Mouse (Mus musculus) granulocyte monocyte progenitor cell, adult 5-6 weeks (primary cell): ENCODE results near the gene Prss3. TPM values are rescaled to one million over a fixed set of nuclear protein-coding genes. Genes with fewer than 3 reads are reported as not detected.
"Not testable (repeated sequence)": the region's sequence is repeated elsewhere in the genome, so short reads cannot be mapped to it uniquely, and the experiment has no call there.

Experiments
- ATAC-seq: replicated peaks from 2 replicates; pipeline ENCODE4 v1.8.0; 2016; ENCODE audit warnings: mild to moderate bottlenecking, moderate TSS enrichment, inconsistent platforms; ENCODE audit not compliant: poor library complexity, severe bottlenecking
- total RNA-seq, 2 experiments: library from RNA; stranded (forward) in 1 of 2; stranded (reverse) in 1 of 2; fragments of 200-712, 200-1000 nt in 1 of 2; fragments of >200 nt in 1 of 2; fragmentation: Nextera tagmentation in 1 of 2; gene quantifications; 2 replicates each; pipeline ENCODE4 v1.2.3; 2014 to 2017

The Prss3 gene
- total RNA-seq (2014; fragmentation: Nextera tagmentation) (not detected in 2 replicates), total RNA-seq (2017) (not detected in 2 replicates)

GRCm38 (mm10) chr6:41377578-41377977 lies at the start of gene Prss3:
TSS of gene Prss3 (minus strand) at chr6:41377678.
- not testable (repeated sequence) for ATAC-seq

GRCm38 (mm10) chr6:41392056-41392455 lies 14.6 kb upstream of the Prss3 start, which contains the start of gene Gm5771:
TSS of gene Gm5771 (plus strand) at chr6:41392356.
- not testable (repeated sequence) for ATAC-seq

- ATAC-seq, result not testable (repeated sequence)
Observed at GRCm38 (mm10) chr6:41391640-41392039, 14.2 kb upstream of the Prss3 start.

- no peak for ATAC-seq
Observed at GRCm38 (mm10) chr6:41386781-41387180, 9.3 kb upstream of the Prss3 start.

GRCm38 (mm10) chr6:41373772-41374171 lies 3.7 kb downstream of the Prss3 start:
- ATAC-seq, result peak; percentile 55

- no peak for ATAC-seq
Observed at GRCm38 (mm10) chr6:41353932-41354331, 23.5 kb downstream of the Prss3 start, which contains the start of gene Try10. TSS of gene Try10 (plus strand) at chr6:41354105.

Other genes starting within 250 kb of the Prss3 start
- not detected in 2 replicates for gene Try4, start 75.4 kb downstream of the Prss3 start, total RNA-seq (2014; fragmentation: Nextera tagmentation)
- not detected in 2 replicates for gene Try4, start 75.4 kb downstream of the Prss3 start, total RNA-seq (2017)
- not detected in 2 replicates for gene Try5, start 60.8 kb downstream of the Prss3 start, total RNA-seq (2014; fragmentation: Nextera tagmentation)
- not detected in 2 replicates for gene Try5, start 60.8 kb downstream of the Prss3 start, total RNA-seq (2017)
- gene Try10, start 23.6 kb downstream of the Prss3 start, total RNA-seq (2014; fragmentation: Nextera tagmentation), result not detected in 2 replicates
- gene Try10, start 23.6 kb downstream of the Prss3 start, total RNA-seq (2017), result not detected in 2 replicates
- gene Gm5771, start 14.7 kb upstream of the Prss3 start, total RNA-seq (2014; fragmentation: Nextera tagmentation), result not detected in 2 replicates
- not detected in 2 replicates for gene Gm5771, start 14.7 kb upstream of the Prss3 start, total RNA-seq (2017)
- not detected in 2 replicates for gene Gm10334, start 68.5 kb upstream of the Prss3 start, total RNA-seq (2014; fragmentation: Nextera tagmentation)
- gene Gm10334, start 68.5 kb upstream of the Prss3 start, total RNA-seq (2017), result not detected in 2 replicates
- not detected in 2 replicates for gene Prss1, start 81.3 kb upstream of the Prss3 start, total RNA-seq (2014; fragmentation: Nextera tagmentation)
- not detected in 2 replicates for gene Prss1, start 81.3 kb upstream of the Prss3 start, total RNA-seq (2017)
- not detected in 2 replicates for gene Prss2, start 144.1 kb upstream of the Prss3 start, total RNA-seq (2014; fragmentation: Nextera tagmentation)
- gene Prss2, start 144.1 kb upstream of the Prss3 start, total RNA-seq (2017), result not detected in 2 replicates
- gene Ephb6, start 227.8 kb upstream of the Prss3 start, total RNA-seq (2014; fragmentation: Nextera tagmentation), result 0.09 and 1.7 TPM in 2 replicates
- gene Ephb6, start 227.8 kb upstream of the Prss3 start, total RNA-seq (2017), result 1.2 and 5.4 TPM in 2 replicates